Mouse (Mus musculus) heart, postnatal 0 days (tissue): ENCODE measurements around the gene Zc3h6. TPM values are rescaled to one million over a fixed set of nuclear protein-coding genes. Genes with fewer than 3 reads are reported as not detected.

Experiments used
- ATAC-seq: fragments of 200-750 bp; cut with Nextera tagmentation; 2 replicates; pipeline ENCODE4 v1.8.0; 2017; ENCODE audit warnings: low read depth, moderate number of reproducible peaks, moderate library complexity; ENCODE audit not compliant: insufficient read depth
- DNase-seq: peaks from one replicate; pipeline ENCODE4 v3.0.0-alpha.2; 2016; ENCODE audit warnings: low spot score
- H3K27ac ChIP-seq: fragments of 300-500 bp; sonication (generic); 2 replicates; pipeline ENCODE4 v1.5.1; 2014; ENCODE audit warnings: low read depth, mild to moderate bottlenecking
- H3K27me3 ChIP-seq: fragments of 300-500 bp; sonication (generic); 2 replicates; pipeline ENCODE4 v1.6.1; 2014; ENCODE audit warnings: low read length, mixed read lengths; ENCODE audit not compliant: control insufficient read depth, insufficient read depth
- H3K36me3 ChIP-seq: fragments of 300-500 bp; sonication (generic); replicated peaks from 2 replicates; pipeline ENCODE4 v1.6.1; 2014; ENCODE audit warnings: low read length, mixed read lengths; ENCODE audit not compliant: control insufficient read depth, insufficient read depth
- H3K4me1 ChIP-seq: fragments of 300-500 bp; sonication (generic); 2 replicates; pipeline ENCODE4 v1.6.1; 2014; ENCODE audit warnings: antibody characterized with exemption; ENCODE audit not compliant: control insufficient read depth, insufficient read depth
- H3K4me2 ChIP-seq: fragments of 300-500 bp; sonication (generic); 2 replicates; pipeline ENCODE4 v1.6.1; 2014; ENCODE audit warnings: low read depth, mild to moderate bottlenecking, low read length, moderate library complexity
- H3K4me3 ChIP-seq: fragments of 300-500 bp; sonication (generic); 2 replicates; pipeline ENCODE4 v1.5.1; 2014; ENCODE audit warnings: low read depth, low read length
- H3K9ac ChIP-seq: fragments of 300-500 bp; sonication (generic); replicated peaks from 2 replicates; pipeline ENCODE4 v1.6.1; 2014; ENCODE audit warnings: low read depth, low read length, mixed read lengths
- H3K9me3 ChIP-seq: fragments of 300-500 bp; sonication (generic); replicated peaks from 2 replicates; pipeline ENCODE4 v1.6.1; 2016; ENCODE audit warnings: low read length; ENCODE audit not compliant: control insufficient read depth
- CTCF ChIP-seq: IDR thresholded peaks from 2 replicates; pipeline ENCODE4 v1.5.1; 2016; ENCODE audit warnings: antibody characterized with exemption, control low read depth, low read depth
- EP300 ChIP-seq: IDR thresholded peaks from 2 replicates; pipeline ENCODE4 v1.6.1; 2016; ENCODE audit warnings: antibody characterized with exemption, low read depth
- WGBS: fragments of 180-500 bp; shearing (Covaris S2); extraction: QIAGEN DNeasy Blood & Tissue Kit; methylation state at CpG from one replicate; pipeline ENCODE4 v1.1.7; 2014; 5-methylcytosine and 5-hydroxymethylcytosine counted together
- polyA plus RNA-seq: library from polyadenylated mRNA; unstranded; fragments of >200 nt; fragmentation: Nextera tagmentation; extraction: Ambion mirVana; gene quantifications from 2 replicates; pipeline ENCODE4 v1.2.1, GENCODE M21; 2015
- total RNA-seq: library from RNA; depleted of rRNA; stranded (reverse); fragments of >200 nt; gene quantifications from 2 replicates; pipeline ENCODE4 v1.2.3, GENCODE M21; 2014; ENCODE audit warnings: low replicate concordance

Zc3h6 gene
- total and polyA plus RNA-seq, 2 experiments from 2014 or later, result 1.7 to 3.2 TPM

- TF ChIP-seq CTCF (no peak), EP300 (no peak)
- H3K36me3 ChIP-seq, result no peaks in the 10 kb centered on the region
- peaks cover 28% of the 10 kb centered on the region for H3K27me3 ChIP-seq
- 0 out of 2 replicates have a peak overlapping the region, but pooled peaks have one; percentile 9 for H3K9ac ChIP-seq
- 9% methylated on average over 15 of the region's 15 CpGs for WGBS
- no peaks in the 10 kb centered on the region for H3K9me3 ChIP-seq
- H3K4me1 ChIP-seq, result 0 out of 2 replicates have a peak, but pooled peaks cover 9% of the 10 kb centered on the region
- H3K27ac ChIP-seq, result no peak overlapping the region
- H3K4me3 ChIP-seq, result peak overlapping the region; percentile 49
- DNase-seq (no peak), ATAC-seq (no peak)
- H3K4me2 ChIP-seq, result peak overlapping the region; percentile 83
Measured at GRCm38 (mm10) chr2:129038426-129038936, 71.3 kb downstream of the Zc3h6 start.

GRCm38 (mm10) chr2:129038937-129039631, 71.9 kb downstream of the Zc3h6 start:
- DNase-seq (no peak), ATAC-seq (peak; percentile 51; the same call in 1 of the 2 replicates)
- 2% methylated on average over 62 of the region's 62 CpGs for WGBS
- Histone ChIP-seq H3K9me3 (no peaks in the 10 kb centered on the region), H3K36me3 (no peaks in the 10 kb centered on the region), H3K27ac (no peak overlapping the region), H3K27me3 (peaks cover 28% of the 10 kb centered on the region), H3K4me3 (peak overlapping the region; percentile 49), H3K4me2 (peak overlapping the region; percentile 83), H3K4me1 (0 out of 2 replicates have a peak, but pooled peaks cover 9% of the 10 kb centered on the region), H3K9ac (0 out of 2 replicates have a peak overlapping the region, but pooled peaks have one; percentile 9)
- TF ChIP-seq EP300 (no peak), CTCF (no peak)

GRCm38 (mm10) chr2:129040567-129040966, 73.4 kb downstream of the Zc3h6 start:
- Histone ChIP-seq H3K4me3 (no peak overlapping the region), H3K9me3 (no peaks in the 10 kb centered on the region), H3K36me3 (no peaks in the 10 kb centered on the region), H3K4me2 (no peak overlapping the region), H3K9ac (no peak overlapping the region), H3K27ac (no peak overlapping the region), H3K4me1 (0 out of 2 replicates have a peak, but pooled peaks cover 9% of the 10 kb centered on the region), H3K27me3 (peaks cover 28% of the 10 kb centered on the region)
- no peak for DNase-seq
- TF ChIP-seq CTCF, result peak; percentile 17; the same call in 1 of the 2 replicates
- no peak for TF ChIP-seq EP300
- WGBS, result 26% methylated on average over 6 of the region's 6 CpGs
- no peak for ATAC-seq

GRCm38 (mm10) chr2:129046172-129046845, 79.1 kb downstream of the Zc3h6 start:
- no peaks in the 10 kb centered on the region for H3K4me1 ChIP-seq
- H3K9me3 ChIP-seq, result no peaks in the 10 kb centered on the region
- H3K36me3 ChIP-seq, result no peaks in the 10 kb centered on the region
- H3K4me2 ChIP-seq, result no peak overlapping the region
- no peak for TF ChIP-seq EP300
- no peak for TF ChIP-seq CTCF
- DNase-seq (no peak), ATAC-seq (no peak)
- no peak overlapping the region for H3K4me3 ChIP-seq
- no peak overlapping the region for H3K9ac ChIP-seq
- WGBS, result 54% methylated on average over 6 of the region's 6 CpGs
- H3K27me3 ChIP-seq, result no peaks in the 10 kb centered on the region
- H3K27ac ChIP-seq, result no peak overlapping the region

- no peak overlapping the region for H3K9ac ChIP-seq
- no peak for DNase-seq
- no peak overlapping the region for H3K27ac ChIP-seq
- H3K4me1 ChIP-seq, result no peaks in the 10 kb centered on the region
- 76% methylated on average over 4 of the region's 4 CpGs for WGBS
- H3K36me3 ChIP-seq, result no peaks in the 10 kb centered on the region
- TF ChIP-seq EP300 (no peak), CTCF (no peak)
- no peak for ATAC-seq
- H3K4me2 ChIP-seq, result no peak overlapping the region
- no peak overlapping the region for H3K4me3 ChIP-seq
- no peaks in the 10 kb centered on the region for H3K9me3 ChIP-seq
- H3K27me3 ChIP-seq, result no peaks in the 10 kb centered on the region
Measured at GRCm38 (mm10) chr2:129046846-129047196, 79.6 kb downstream of the Zc3h6 start.
